Mouse (Mus musculus) heart, adult 11 months (tissue): ENCODE results near the gene Olfr1013.

Experiments
- DNase-seq: peaks from one replicate; pipeline ENCODE4 v3.0.0; 2022

Gene Olfr1013

GRCm38 (mm10) chr2:85766798-85767197 lies at the start of gene Olfr1013:
Gene Olfr1013 (plus strand): TSS chr2:85767098.
- DNase-seq, result no peak

- DNase-seq, result no peak
Observed at GRCm38 (mm10) chr2:85725793-85726192, 41.1 kb upstream of the Olfr1013 start.

GRCm38 (mm10) chr2:85753822-85754221 lies 13.1 kb upstream of the Olfr1013 start:
- peak; percentile 56 for DNase-seq

- DNase-seq, result no peak
Observed at GRCm38 (mm10) chr2:85762666-85763065, 4.2 kb upstream of the Olfr1013 start, which contains the start of gene Olfr1012. Gene Olfr1012 (minus strand): TSS chr2:85762766.

- no peak for DNase-seq
Observed at GRCm38 (mm10) chr2:85772413-85772812, 5.5 kb downstream of the Olfr1013 start, which contains the start of gene Olfr1014. Gene Olfr1014 (plus strand): TSS chr2:85772713.

- DNase-seq, result no peak
Observed at GRCm38 (mm10) chr2:85781717-85782116, 14.8 kb downstream of the Olfr1013 start, which contains the start of gene Olfr1015. Gene Olfr1015 (plus strand): TSS chr2:85782017.

- no peak for DNase-seq
Observed at GRCm38 (mm10) chr2:85792331-85792730, 25.4 kb downstream of the Olfr1013 start.

- DNase-seq, result no peak
Observed at GRCm38 (mm10) chr2:85802444-85802843, 35.5 kb downstream of the Olfr1013 start, which contains the start of gene Olfr1016. Gene Olfr1016 (minus strand): TSS chr2:85802544.

GRCm38 (mm10) chr2:85804501-85804900 lies 37.6 kb downstream of the Olfr1013 start:
- DNase-seq, result no peak

- DNase-seq, result no peak
Observed at GRCm38 (mm10) chr2:85818179-85818578, 51.3 kb downstream of the Olfr1013 start, which contains the start of gene Olfr1018. Gene Olfr1018 (plus strand): TSS chr2:85818479.
